Mouse (Mus musculus) thymus, adult 2 months (tissue): Measurements from ENCODE around the gene Arhgap24.

ENCODE experiments used
- CTCF ChIP-seq: fragments of 200-500 bp; IDR thresholded peaks from 2 replicates; pipeline ENCODE4 v1.5.1; 2012; ENCODE audit warnings: mild to moderate bottlenecking, control low read depth, low read length, moderate library complexity, borderline replicate concordance; ENCODE audit not compliant: control insufficient read depth, poor library complexity, insufficient read depth; ENCODE audit errors: extremely low read depth
- POLR2A ChIP-seq: fragments of 200-500 bp; IDR thresholded peaks from 2 replicates; pipeline ENCODE4 v1.6.1; 2012; ENCODE audit warnings: mild to moderate bottlenecking, low read length, control low read depth, moderate library complexity; ENCODE audit not compliant: control insufficient read depth, poor library complexity, insufficient read depth; ENCODE audit errors: extremely low read depth

GRCm38 (mm10) chr5:102786123-102786522, 304.9 kb downstream of the Arhgap24 start:
- no peak for TF ChIP-seq POLR2A
- no peak for TF ChIP-seq CTCF
